Mouse (Mus musculus): ENCODE results near the gene Slc19a2. TPM values are rescaled to one million over a fixed set of nuclear protein-coding genes. Genes with fewer than 3 reads are reported as not detected.
"Not testable (repeated sequence)": the region's sequence is repeated elsewhere in the genome, so short reads cannot be mapped to it uniquely, and the experiment has no call there.

Gene Slc19a2
- polyA plus RNA-seq, 1 experiment, result 2.9 TPM

GRCm38 (mm10) chr1:164215540-164215939 is 33.3 kb upstream of the Slc19a2 start:
- TF ChIP-seq CTCF (IDR thresholded peaks at IDR 0.05; ENCODE audit: extremely low read depth, insufficient read depth, insufficient read length, insufficient replicate concordance) (no peak), POLR2A (IDR thresholded peaks at IDR 0.05; ENCODE audit: low read depth, low read length) (no peak)
- no peak overlapping the region for H3K27ac ChIP-seq (ENCODE audit: insufficient read depth, low read length)
- no peak for DNase-seq (ENCODE audit: low read depth in 1 of 2, low spot score in 2 of 2)
- no peak overlapping the region for H3K4me3 ChIP-seq (ENCODE audit: extremely low read depth, insufficient read depth, insufficient read length)
- WGBS, result 87% methylated on average over 6 of the region's 6 CpGs
- no peaks in the 10 kb centered on the region for H3K36me3 ChIP-seq (ENCODE audit: control insufficient read depth, insufficient read depth, low read length)
- no peaks in the 10 kb centered on the region for H3K27me3 ChIP-seq (ENCODE audit: control insufficient read depth, insufficient read depth, low read length)
- peaks cover 2% of the 10 kb centered on the region; the same call in 1 of the 2 replicates for H3K4me1 ChIP-seq (ENCODE audit: control insufficient read depth, insufficient read depth, insufficient read length)

- H3K27me3 ChIP-seq (ENCODE audit: control insufficient read depth, insufficient read depth, low read length), result no peaks in the 10 kb centered on the region
- peaks cover 2% of the 10 kb centered on the region; the same call in 1 of the 2 replicates for H3K4me1 ChIP-seq (ENCODE audit: control insufficient read depth, insufficient read depth, insufficient read length)
- TF ChIP-seq CTCF (IDR thresholded peaks at IDR 0.05; ENCODE audit: extremely low read depth, insufficient read depth, insufficient read length, insufficient replicate concordance), result no peak
- no peak for TF ChIP-seq POLR2A (IDR thresholded peaks at IDR 0.05; ENCODE audit: low read depth, low read length)
- H3K4me3 ChIP-seq (ENCODE audit: extremely low read depth, insufficient read depth, insufficient read length), result no peak overlapping the region
- no peak for DNase-seq (ENCODE audit: low read depth in 1 of 2, low spot score in 2 of 2)
- 10% methylated on average over 15 of the region's 15 CpGs for WGBS
- no peak overlapping the region for H3K27ac ChIP-seq (ENCODE audit: insufficient read depth, low read length)
- H3K36me3 ChIP-seq (ENCODE audit: control insufficient read depth, insufficient read depth, low read length), result no peaks in the 10 kb centered on the region
Measured at GRCm38 (mm10) chr1:164217791-164218685, 30.8 kb upstream of the Slc19a2 start.

- Histone ChIP-seq H3K4me3 (ENCODE audit: extremely low read depth, insufficient read depth, insufficient read length) (no peak overlapping the region), H3K27me3 (ENCODE audit: control insufficient read depth, insufficient read depth, low read length) (no peaks in the 10 kb centered on the region), H3K4me1 (ENCODE audit: control insufficient read depth, insufficient read depth, insufficient read length) (peaks cover 2% of the 10 kb centered on the region; the same call in 1 of the 2 replicates), H3K27ac (ENCODE audit: insufficient read depth, low read length) (no peak overlapping the region), H3K36me3 (ENCODE audit: control insufficient read depth, insufficient read depth, low read length) (no peaks in the 10 kb centered on the region)
- no peak for TF ChIP-seq POLR2A (IDR thresholded peaks at IDR 0.05; ENCODE audit: low read depth, low read length)
- no peak for TF ChIP-seq CTCF (IDR thresholded peaks at IDR 0.05; ENCODE audit: extremely low read depth, insufficient read depth, insufficient read length, insufficient replicate concordance)
- DNase-seq (ENCODE audit: low read depth in 1 of 2, low spot score in 2 of 2), result no peak
- 92% methylated on average over 4 of the region's 4 CpGs for WGBS
Measured at GRCm38 (mm10) chr1:164220261-164220660, 28.6 kb upstream of the Slc19a2 start.

- Histone ChIP-seq H3K4me3 (ENCODE audit: extremely low read depth, insufficient read depth, insufficient read length) (no peak overlapping the region), H3K4me1 (ENCODE audit: control insufficient read depth, insufficient read depth, insufficient read length) (peaks cover 2% of the 10 kb centered on the region; the same call in 1 of the 2 replicates), H3K27ac (ENCODE audit: insufficient read depth, low read length) (no peak overlapping the region), H3K36me3 (ENCODE audit: control insufficient read depth, insufficient read depth, low read length) (no peaks in the 10 kb centered on the region), H3K27me3 (ENCODE audit: control insufficient read depth, insufficient read depth, low read length) (no peaks in the 10 kb centered on the region)
- DNase-seq (ENCODE audit: low read depth in 1 of 2, low spot score in 2 of 2), result no peak
- TF ChIP-seq POLR2A (IDR thresholded peaks at IDR 0.05; ENCODE audit: low read depth, low read length), result no peak
- TF ChIP-seq CTCF (IDR thresholded peaks at IDR 0.05; ENCODE audit: extremely low read depth, insufficient read depth, insufficient read length, insufficient replicate concordance), result no peak
Measured at GRCm38 (mm10) chr1:164223089-164223488, 25.8 kb upstream of the Slc19a2 start.

- H3K4me1 ChIP-seq (ENCODE audit: control insufficient read depth, insufficient read depth, insufficient read length); DNase-seq (ENCODE audit: low read depth in 1 of 2, low spot score in 2 of 2); H3K27me3 ChIP-seq (ENCODE audit: control insufficient read depth, insufficient read depth, low read length); H3K4me3 ChIP-seq (ENCODE audit: extremely low read depth, insufficient read depth, insufficient read length); H3K27ac ChIP-seq (ENCODE audit: insufficient read depth, low read length); H3K36me3 ChIP-seq (ENCODE audit: control insufficient read depth, insufficient read depth, low read length): not testable (repeated sequence)
- WGBS, result 96% methylated on average over 3 of the region's 4 CpGs
Measured at GRCm38 (mm10) chr1:164231937-164232570, 16.8 kb upstream of the Slc19a2 start.

- H3K27me3 ChIP-seq (ENCODE audit: control insufficient read depth, insufficient read depth, low read length), result no peaks in the 10 kb centered on the region
- WGBS, result 85% methylated on average over 1 of the region's 1 CpGs
Measured at GRCm38 (mm10) chr1:164233447-164233846, 15.4 kb upstream of the Slc19a2 start.

GRCm38 (mm10) chr1:164235078-164235477 is 13.8 kb upstream of the Slc19a2 start:
- no peak overlapping the region for H3K4me3 ChIP-seq (ENCODE audit: extremely low read depth, insufficient read depth, insufficient read length)
- H3K4me1 ChIP-seq (ENCODE audit: control insufficient read depth, insufficient read depth, insufficient read length), result no peaks in the 10 kb centered on the region
- TF ChIP-seq POLR2A (IDR thresholded peaks at IDR 0.05; ENCODE audit: low read depth, low read length), result no peak
- TF ChIP-seq CTCF (IDR thresholded peaks at IDR 0.05; ENCODE audit: extremely low read depth, insufficient read depth, insufficient read length, insufficient replicate concordance), result no peak
- no peaks in the 10 kb centered on the region for H3K36me3 ChIP-seq (ENCODE audit: control insufficient read depth, insufficient read depth, low read length)
- 86% methylated on average over 7 of the region's 7 CpGs for WGBS
- H3K27ac ChIP-seq (ENCODE audit: insufficient read depth, low read length), result no peak overlapping the region
- DNase-seq (ENCODE audit: low read depth in 1 of 2, low spot score in 2 of 2), result no peak
- no peaks in the 10 kb centered on the region for H3K27me3 ChIP-seq (ENCODE audit: control insufficient read depth, insufficient read depth, low read length)

More at GRCm38 (mm10) chr1:164233447-164233846, 15.4 kb upstream of the Slc19a2 start:
- TF ChIP-seq POLR2A (IDR thresholded peaks at IDR 0.05; ENCODE audit: low read depth, low read length) (no peak), CTCF (IDR thresholded peaks at IDR 0.05; ENCODE audit: extremely low read depth, insufficient read depth, insufficient read length, insufficient replicate concordance) (no peak)
- no peak for DNase-seq (ENCODE audit: low read depth in 1 of 2, low spot score in 2 of 2)
- Histone ChIP-seq H3K36me3 (ENCODE audit: control insufficient read depth, insufficient read depth, low read length) (no peaks in the 10 kb centered on the region), H3K27ac (ENCODE audit: insufficient read depth, low read length) (no peak overlapping the region), H3K4me3 (ENCODE audit: extremely low read depth, insufficient read depth, insufficient read length) (no peak overlapping the region), H3K4me1 (ENCODE audit: control insufficient read depth, insufficient read depth, insufficient read length) (no peaks in the 10 kb centered on the region)

Data from spleen, adult 2 months (tissue).